Mouse (Mus musculus) ES-Bruce4 (cell line): Measurements from ENCODE around the gene Naif1. TPM values are rescaled to one million over a fixed set of nuclear protein-coding genes. Genes with fewer than 3 reads are reported as not detected.

Experiments
- H3K27ac ChIP-seq: 2 replicates; pipeline ENCODE4 v1.5.1; 2012; ENCODE audit warnings: low read length, inconsistent platforms; ENCODE audit not compliant: insufficient read depth
- H3K27me3 ChIP-seq: 2 replicates; pipeline ENCODE4 v1.6.1; 2012; ENCODE audit warnings: mild to moderate bottlenecking, low read length, inconsistent platforms; ENCODE audit not compliant: control insufficient read depth, poor library complexity, insufficient read depth, severe bottlenecking
- H3K36me3 ChIP-seq: 2 replicates; pipeline ENCODE4 v1.6.1; 2012; ENCODE audit warnings: inconsistent platforms, mild to moderate bottlenecking, low read length, moderate library complexity; ENCODE audit not compliant: control insufficient read depth, poor library complexity, insufficient read depth, severe bottlenecking
- H3K4me1 ChIP-seq: one replicate; pipeline ENCODE4 v1.8.1; 2011; ENCODE audit warnings: low read length; ENCODE audit not compliant: control insufficient read depth, insufficient read depth
- H3K4me3 ChIP-seq: 2 replicates; pipeline ENCODE4 v1.5.1; 2011; ENCODE audit warnings: low read depth, mild to moderate bottlenecking, low read length
- H3K9ac ChIP-seq: 2 replicates; pipeline ENCODE4 v1.6.1; 2012; ENCODE audit warnings: low read depth, mild to moderate bottlenecking, inconsistent platforms; ENCODE audit not compliant: poor library complexity, severe bottlenecking
- H3K9me3 ChIP-seq: replicated peaks from 2 replicates; pipeline ENCODE4 v1.6.1; 2012; ENCODE audit warnings: mild to moderate bottlenecking, low read length, inconsistent platforms; ENCODE audit not compliant: control insufficient read depth, poor library complexity, insufficient read depth, severe bottlenecking
- CTCF ChIP-seq: IDR thresholded peaks from one replicate; pipeline ENCODE4 v1.8.1; 2011; ENCODE audit warnings: low read depth, low read length
- EP300 ChIP-seq: IDR thresholded peaks from 2 replicates; pipeline ENCODE4 v1.6.1; 2011; ENCODE audit warnings: low read depth, low read length; ENCODE audit not compliant: insufficient read depth
- POLR2A ChIP-seq: IDR thresholded peaks from one replicate; pipeline ENCODE4 v1.8.1; 2011; ENCODE audit warnings: low read length; ENCODE audit not compliant: insufficient read depth
- polyA plus RNA-seq: library from polyadenylated mRNA; stranded (reverse); fragments of >200 nt; gene quantifications from 2 replicates; pipeline ENCODE4 v1.2.4, GENCODE M21; 2011; ENCODE audit warnings: low read depth; ENCODE audit not compliant: missing spikeins, insufficient read depth, insufficient read length

Gene Naif1
- polyA plus RNA-seq, 1 experiment = 3.0 TPM

GRCm38 (mm10) chr2:32441550-32441949 is 8.7 kb upstream of the Naif1 start:
- Histone ChIP-seq H3K27ac (no peak overlapping the region), H3K36me3 (no peaks in the 10 kb centered on the region), H3K9ac (no peak overlapping the region), H3K4me3 (no peak overlapping the region), H3K27me3 (no peaks in the 10 kb centered on the region), H3K4me1 (no peaks in the 10 kb centered on the region), H3K9me3 (no peaks in the 10 kb centered on the region)
- TF ChIP-seq POLR2A = no peak
- TF ChIP-seq CTCF = no peak
- TF ChIP-seq EP300 = no peak

GRCm38 (mm10) chr2:32445535-32445934 is 4.7 kb upstream of the Naif1 start:
- no peak overlapping the region for H3K9ac ChIP-seq
- H3K4me3 ChIP-seq = no peak overlapping the region
- H3K36me3 ChIP-seq = no peaks in the 10 kb centered on the region
- no peaks in the 10 kb centered on the region for H3K4me1 ChIP-seq
- H3K27ac ChIP-seq = no peak overlapping the region
- no peak for TF ChIP-seq EP300
- no peak for TF ChIP-seq CTCF
- H3K27me3 ChIP-seq = 0 out of 2 replicates have a peak, but pooled peaks cover 2% of the 10 kb centered on the region
- no peaks in the 10 kb centered on the region for H3K9me3 ChIP-seq

GRCm38 (mm10) chr2:32447264-32447936 is 2.9 kb upstream of the Naif1 start:
- Histone ChIP-seq H3K9ac (no peak overlapping the region), H3K27ac (no peak overlapping the region), H3K4me1 (no peaks in the 10 kb centered on the region), H3K27me3 (0 out of 2 replicates have a peak, but pooled peaks cover 2% of the 10 kb centered on the region), H3K36me3 (no peaks in the 10 kb centered on the region), H3K4me3 (no peak overlapping the region), H3K9me3 (no peaks in the 10 kb centered on the region)
- TF ChIP-seq POLR2A = no peak
- no peak for TF ChIP-seq CTCF
- no peak for TF ChIP-seq EP300

- Histone ChIP-seq H3K36me3 (no peaks in the 10 kb centered on the region), H3K9me3 (no peaks in the 10 kb centered on the region), H3K4me3 (no peak overlapping the region), H3K27me3 (0 out of 2 replicates have a peak, but pooled peaks cover 2% of the 10 kb centered on the region), H3K9ac (no peak overlapping the region), H3K4me1 (no peaks in the 10 kb centered on the region), H3K27ac (no peak overlapping the region)
- TF ChIP-seq EP300 (no peak), POLR2A (no peak), CTCF (no peak)
Measured at GRCm38 (mm10) chr2:32448480-32448879, 1.8 kb upstream of the Naif1 start.

GRCm38 (mm10) chr2:32450881-32451844 is 906 bp downstream of the Naif1 start, which contains the start of gene Slc25a25:
Gene Slc25a25 (minus strand): TSS chr2:32451445.
- no peak for TF ChIP-seq POLR2A
- TF ChIP-seq EP300 = no peak
- TF ChIP-seq CTCF = no peak
- Histone ChIP-seq H3K4me3 (peak within 1 kb of the TSS; percentile 78), H3K9me3 (no peaks in the 10 kb centered on the region), H3K36me3 (no peaks in the 10 kb centered on the region), H3K4me1 (no peaks in the 10 kb centered on the region), H3K27ac (peak within 1 kb of the TSS; percentile 90), H3K27me3 (0 out of 2 replicates have a peak, but pooled peaks cover 2% of the 10 kb centered on the region), H3K9ac (peak within 1 kb of the TSS; percentile 90)
